Mouse (Mus musculus) olfactory bulb, adult 2 months (tissue): ENCODE data around the gene Tagap. TPM values are rescaled to one million over a fixed set of nuclear protein-coding genes. Genes with fewer than 3 reads are reported as not detected.
"Not testable (repeated sequence)": the region's sequence is repeated elsewhere in the genome, so short reads cannot be mapped to it uniquely, and the experiment has no call there.

Experiments used
- H3K27ac ChIP-seq: fragments of 200-500 bp; 2 replicates; pipeline ENCODE4 v1.5.1; 2012; ENCODE audit warnings: low read depth, low read length; ENCODE audit not compliant: insufficient read depth
- H3K4me1 ChIP-seq: fragments of 200-500 bp; 2 replicates; pipeline ENCODE4 v1.6.1; 2012; ENCODE audit warnings: low read length; ENCODE audit not compliant: control insufficient read depth, insufficient read depth
- H3K4me3 ChIP-seq: fragments of 200-500 bp; 2 replicates; pipeline ENCODE4 v1.5.1; 2012; ENCODE audit warnings: mild to moderate bottlenecking, low read depth, low read length, moderate library complexity; ENCODE audit not compliant: insufficient read depth
- CTCF ChIP-seq: fragments of 200-500 bp; IDR thresholded peaks from 2 replicates; pipeline ENCODE4 v1.5.1; 2012; ENCODE audit warnings: low read depth, mild to moderate bottlenecking, low read length, moderate library complexity; ENCODE audit not compliant: insufficient read depth
- POLR2A ChIP-seq: fragments of 200-500 bp; IDR thresholded peaks from 2 replicates; pipeline ENCODE4 v1.6.1; 2012; ENCODE audit warnings: mild to moderate bottlenecking, low read depth, low read length, moderate library complexity; ENCODE audit not compliant: insufficient read depth
- WGBS: fragments of 180-500 bp; shearing (Covaris S2); methylation state at CpG from one replicate; pipeline ENCODE4 v1.1.7; 2018; 5-methylcytosine and 5-hydroxymethylcytosine counted together
- polyA plus RNA-seq: library from polyadenylated mRNA; stranded (reverse); fragments of >200 nt; gene quantifications from 2 replicates; pipeline ENCODE4 v1.2.4, GENCODE M21; 2012; ENCODE audit warnings: low replicate concordance; ENCODE audit not compliant: missing spikeins, insufficient read depth, insufficient read length

The Tagap gene
- polyA plus RNA-seq, 1 experiment, result not detected

DNA sequence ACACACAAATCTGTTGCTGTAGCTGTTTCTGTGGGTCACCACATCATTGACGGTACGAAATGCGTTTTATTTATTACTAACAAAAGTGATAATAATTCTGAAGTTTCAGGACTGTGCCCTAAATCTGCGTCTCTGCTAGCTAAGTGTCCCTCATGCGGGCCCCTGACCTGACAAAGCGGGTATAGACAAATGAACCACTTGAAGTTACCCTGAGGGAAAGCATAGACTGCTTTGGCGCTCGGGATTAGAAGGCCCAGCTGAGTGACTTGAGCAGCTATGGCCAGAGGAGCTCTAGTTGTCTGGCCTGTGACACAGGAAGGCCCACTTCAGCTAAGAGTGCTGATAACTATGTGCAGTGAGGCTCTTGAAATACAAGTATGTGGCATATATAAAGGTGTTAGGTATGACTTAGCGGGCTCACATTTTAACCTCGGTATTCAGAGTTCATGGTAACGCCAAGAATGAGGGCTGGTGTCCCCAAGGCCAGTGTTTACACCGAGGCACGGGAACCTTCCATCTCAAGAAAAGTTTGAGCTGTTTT is 1.5 kb upstream of the Tagap start:
- no peak for TF ChIP-seq POLR2A
- no peak for TF ChIP-seq CTCF
- H3K4me3 ChIP-seq, result no peak overlapping the region
- no peaks in the 10 kb centered on the region for H3K4me1 ChIP-seq
- 92% methylated on average over 13 of the region's 13 CpGs for WGBS
- no peak overlapping the region for H3K27ac ChIP-seq

DNA sequence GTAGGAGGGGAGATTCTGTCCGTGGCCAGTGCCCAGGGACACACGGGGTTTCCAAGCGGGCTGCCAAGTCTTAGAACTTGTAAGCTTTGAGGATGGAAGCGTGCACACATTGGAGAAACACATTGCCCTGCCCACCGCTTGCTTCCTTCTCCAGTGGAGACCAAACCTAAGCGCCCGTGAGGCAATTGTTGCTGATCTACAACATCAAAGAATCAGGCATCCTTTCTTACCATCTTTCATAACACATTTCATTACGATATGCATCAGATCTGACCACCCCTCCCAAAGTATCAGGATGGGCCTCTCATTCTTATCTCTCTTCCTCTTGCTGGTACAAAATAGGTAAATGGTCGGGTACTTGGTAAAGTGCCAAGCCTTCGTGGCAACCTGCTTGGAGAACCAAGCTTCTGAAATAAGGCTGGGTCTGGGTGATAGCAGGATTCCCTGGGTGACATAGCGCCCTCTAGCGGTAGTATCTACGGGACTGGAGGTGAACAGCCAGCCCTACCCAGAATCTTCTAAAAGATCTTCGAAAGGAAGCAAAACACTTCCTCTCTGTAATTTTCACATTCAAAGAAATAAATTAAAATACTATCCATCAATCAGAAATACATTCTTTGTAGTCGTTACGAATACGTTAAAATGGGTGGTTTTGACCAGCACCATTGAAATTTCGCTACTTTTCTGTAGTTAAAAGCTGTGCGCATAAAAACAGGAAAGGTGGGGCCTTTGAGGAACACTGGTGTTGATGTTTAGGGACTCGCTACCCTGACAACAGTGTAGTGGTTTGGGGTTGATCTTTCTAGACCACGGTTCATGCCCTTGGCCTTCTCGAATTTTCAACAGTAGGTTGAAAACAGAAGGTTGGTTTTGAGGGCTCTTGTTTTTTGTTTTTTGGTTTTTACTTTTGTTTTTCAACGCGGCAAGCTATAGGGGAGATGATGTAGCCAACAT is 2.1 kb downstream of the Tagap start:
- WGBS, result 64% methylated on average over 24 of the region's 24 CpGs
- TF ChIP-seq POLR2A (no peak), CTCF (no peak)
- Histone ChIP-seq H3K27ac (no peak overlapping the region), H3K4me3 (no peak overlapping the region), H3K4me1 (peaks cover 3% of the 10 kb centered on the region; the same call in 1 of the 2 replicates)

DNA sequence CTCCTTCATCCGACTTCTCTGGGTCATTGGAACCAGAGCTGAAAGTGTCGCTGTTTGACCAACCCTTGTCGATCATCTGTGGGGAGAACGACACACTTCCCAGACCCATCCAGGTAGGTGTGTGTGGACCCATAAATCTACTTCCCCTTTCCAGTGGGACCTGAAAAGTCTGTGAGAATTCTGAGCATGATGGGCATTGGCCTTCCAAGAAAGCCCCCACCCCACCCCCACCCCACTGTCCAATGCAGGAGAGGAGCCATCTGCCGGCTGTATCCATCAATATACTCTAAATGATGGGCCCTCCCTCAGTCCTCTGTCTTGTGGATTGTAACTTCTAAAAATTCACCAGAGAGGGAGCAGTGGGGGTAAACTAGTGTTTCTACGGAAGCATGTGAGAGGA is 2.9 kb downstream of the Tagap start:
- H3K4me1 ChIP-seq, result peaks cover 3% of the 10 kb centered on the region; the same call in 1 of the 2 replicates
- TF ChIP-seq CTCF, result no peak
- TF ChIP-seq POLR2A, result no peak
- H3K27ac ChIP-seq, result no peak overlapping the region
- 85% methylated on average over 6 of the region's 6 CpGs for WGBS
- H3K4me3 ChIP-seq, result no peak overlapping the region

GRCm38 (mm10) chr17:7929279-7929678 is 3.5 kb downstream of the Tagap start:
- Histone ChIP-seq H3K4me1 (peaks cover 3% of the 10 kb centered on the region; the same call in 1 of the 2 replicates), H3K27ac (no peak overlapping the region), H3K4me3 (no peak overlapping the region)
- 36% methylated on average over 8 of the region's 8 CpGs for WGBS
- TF ChIP-seq CTCF (no peak), POLR2A (no peak)

DNA sequence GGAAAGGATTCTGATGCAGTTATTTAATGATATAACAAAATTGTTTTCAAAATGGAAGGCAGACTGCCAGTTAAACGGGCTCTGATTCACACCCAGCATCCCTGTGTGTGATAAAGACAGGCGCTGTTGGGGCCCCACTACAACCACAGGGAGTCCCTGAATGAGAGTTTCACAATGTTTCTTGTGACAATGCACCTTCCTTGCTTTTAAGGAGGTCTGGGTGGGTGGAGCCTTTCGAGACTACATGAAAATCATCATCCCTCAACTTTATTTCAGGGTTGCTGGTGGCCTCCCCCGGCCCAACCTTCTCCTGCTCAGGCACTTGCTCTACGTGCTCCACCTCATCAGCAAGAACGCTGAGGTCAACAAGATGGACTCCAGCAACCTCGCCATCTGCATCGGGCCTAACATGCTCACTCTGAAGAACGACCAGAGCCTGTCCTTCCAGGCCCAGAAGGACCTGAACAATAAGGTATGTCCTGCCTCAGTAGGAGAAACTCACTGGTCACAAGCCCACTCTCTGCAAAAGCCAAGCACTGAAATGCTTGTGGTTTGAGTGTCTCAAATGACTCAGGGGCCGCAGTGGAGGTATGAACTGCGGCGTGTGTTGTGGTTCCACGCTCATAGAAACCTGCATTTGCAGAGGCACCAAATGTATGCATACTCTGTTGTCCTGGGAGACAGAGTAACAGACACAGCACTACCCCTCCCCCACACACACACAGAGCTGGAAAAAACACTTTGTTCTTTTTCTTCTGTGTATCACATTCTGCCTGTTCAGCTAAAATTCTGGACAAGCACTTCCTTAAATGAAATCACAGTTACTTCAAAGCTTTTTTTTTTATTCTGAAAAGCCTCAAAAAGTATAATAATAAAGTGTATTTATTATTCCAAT is 5.5 kb downstream of the Tagap start:
- Histone ChIP-seq H3K4me1 (peaks cover 3% of the 10 kb centered on the region; the same call in 1 of the 2 replicates), H3K4me3 (no peak overlapping the region), H3K27ac (no peak overlapping the region)
- WGBS, result 86% methylated on average over 13 of the region's 13 CpGs
- TF ChIP-seq CTCF, result no peak
- TF ChIP-seq POLR2A, result no peak

DNA sequence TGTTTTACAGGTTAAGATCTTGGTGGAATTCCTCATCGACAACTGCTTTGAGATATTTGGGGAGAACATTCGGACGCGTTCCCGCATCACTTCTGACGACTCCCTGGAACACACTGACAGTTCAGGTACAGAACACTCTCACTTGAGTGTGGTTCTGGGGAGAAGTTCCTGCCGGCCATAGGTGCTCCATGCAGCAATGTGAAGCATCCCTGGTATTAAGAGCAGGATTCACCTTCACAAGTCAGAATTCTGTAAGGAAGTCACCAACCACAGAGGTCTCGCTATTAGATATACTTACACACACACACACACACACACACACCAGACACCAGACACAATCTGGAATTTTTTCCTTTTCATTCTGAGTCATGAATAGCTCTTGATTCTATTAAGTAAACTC is 6.3 kb downstream of the Tagap start:
- H3K4me1 ChIP-seq, H3K27ac ChIP-seq, H3K4me3 ChIP-seq: not testable (repeated sequence)
- 86% methylated on average over 5 of the region's 8 CpGs for WGBS

GRCm38 (mm10) chr17:7939640-7940039 is 13.8 kb downstream of the Tagap start:
- 41% methylated on average over 8 of the region's 8 CpGs for WGBS
- H3K4me3 ChIP-seq, result no peak overlapping the region
- no peak for TF ChIP-seq POLR2A
- TF ChIP-seq CTCF, result no peak
- no peak overlapping the region for H3K27ac ChIP-seq
- no peaks in the 10 kb centered on the region for H3K4me1 ChIP-seq

DNA sequence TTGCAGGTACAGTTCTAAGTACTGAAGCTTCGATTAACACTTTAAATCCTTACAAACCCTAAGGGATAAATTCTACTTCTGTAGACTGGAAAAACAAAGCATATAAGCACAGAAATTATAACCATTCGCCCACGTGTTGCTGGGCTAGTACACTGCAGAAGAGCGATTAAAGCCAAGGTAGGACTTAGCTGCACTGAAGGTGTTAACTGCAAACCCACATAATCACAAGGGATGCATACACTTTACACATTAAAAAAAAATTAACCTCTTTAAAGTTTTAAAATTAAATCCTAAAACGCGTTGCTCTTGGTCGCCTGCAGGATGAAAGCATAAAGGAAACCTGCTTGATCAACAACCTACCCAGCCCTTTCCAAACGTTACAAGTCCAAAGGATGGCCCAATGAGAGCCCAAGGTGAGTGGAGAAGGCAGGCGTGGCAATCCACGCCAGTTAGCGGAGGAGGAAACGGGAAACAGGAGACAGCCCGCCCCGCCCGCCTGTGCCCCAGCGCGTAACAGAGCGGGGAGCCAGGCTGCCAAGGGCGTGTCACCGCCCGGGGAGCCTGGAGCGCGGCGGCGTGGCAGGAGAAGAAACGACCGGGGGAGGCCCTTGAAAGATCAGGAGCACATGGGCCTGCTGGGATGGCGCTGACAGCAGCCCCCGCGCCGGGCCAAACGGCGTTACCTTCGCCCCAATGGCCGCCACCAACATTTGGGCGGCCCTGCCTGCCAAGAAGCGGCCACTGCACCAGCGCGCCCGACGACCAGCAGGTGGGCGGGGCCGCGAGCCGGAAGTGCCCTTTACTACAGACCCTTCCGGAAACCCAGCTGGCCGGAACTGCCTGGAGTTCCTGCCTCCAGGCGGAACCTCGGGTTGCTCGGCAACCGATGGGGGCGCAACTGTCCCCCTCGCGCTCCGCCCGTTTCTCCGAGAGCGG is 19.6 kb downstream of the Tagap start, which contains the start of gene Rsph3a:
Gene Rsph3a (plus strand): TSS at position 498 of the 936 bp plus-strand sequence.
- H3K4me3 ChIP-seq, result peak within 1 kb of the TSS; percentile 80
- TF ChIP-seq POLR2A, result 0 out of 2 replicates have a peak, but pooled peaks have one; percentile 37
- peak within 1 kb of the TSS; percentile 54; the same call in 1 of the 2 replicates for H3K27ac ChIP-seq
- WGBS, result 3% methylated on average over 58 of the region's 58 CpGs
- H3K4me1 ChIP-seq, result not testable (repeated sequence)

DNA sequence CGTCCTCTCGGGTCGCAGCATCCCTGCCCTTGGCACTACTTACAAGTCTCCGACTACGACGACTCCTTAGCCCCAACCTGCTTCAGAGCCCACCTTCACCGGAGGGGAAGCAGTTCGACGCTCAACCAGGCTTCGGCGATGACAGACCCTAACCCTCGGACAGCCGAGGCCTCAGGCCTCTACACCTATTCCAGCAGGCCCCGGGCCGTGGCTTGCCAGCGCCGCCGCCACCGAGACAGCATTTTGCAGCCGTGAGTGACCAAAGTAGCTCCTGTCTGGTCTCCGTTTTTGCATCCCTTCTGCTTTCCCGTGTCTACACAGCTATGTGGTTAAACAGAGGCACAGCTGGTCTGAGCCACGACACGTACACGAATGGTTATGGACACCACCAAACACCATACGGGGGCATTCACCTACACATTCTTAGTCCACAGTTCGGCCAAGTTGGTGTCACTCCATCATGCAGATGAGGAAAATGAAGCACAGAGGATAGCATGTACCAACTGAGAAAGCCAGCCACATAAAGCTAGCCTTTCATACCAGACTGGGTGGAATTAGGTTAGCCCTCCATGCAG is 20.3 kb downstream of the Tagap start:
- H3K4me3 ChIP-seq, result peak overlapping the region; percentile 80
- H3K4me1 ChIP-seq, result not testable (repeated sequence)
- H3K27ac ChIP-seq, result 0 out of 2 replicates have a peak overlapping the region, but pooled peaks have one; percentile 54
- whole genome bisulfite sequencing, result 0% methylated on average over 19 of the region's 27 CpGs

DNA sequence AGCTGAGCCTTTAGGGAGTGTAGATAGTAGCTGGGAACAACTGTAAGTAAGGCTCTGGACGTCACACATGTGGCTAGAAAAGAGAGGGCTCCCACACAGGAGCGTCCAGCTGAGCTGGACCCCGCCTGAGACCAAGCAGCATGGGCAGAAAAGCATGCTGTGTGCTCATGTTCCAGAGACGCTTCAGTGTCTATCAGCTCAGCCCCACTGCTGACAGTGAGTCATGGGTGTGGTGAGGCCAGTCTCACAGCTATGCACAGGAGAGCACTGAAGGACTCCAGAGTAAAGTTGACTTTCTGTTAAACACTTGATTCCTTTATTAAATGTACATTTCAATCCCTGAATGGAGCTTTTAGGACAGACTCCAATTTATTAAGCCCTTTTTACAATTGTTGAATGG is 25.5 kb downstream of the Tagap start:
- not testable (repeated sequence) for H3K4me1 ChIP-seq, H3K27ac ChIP-seq, H3K4me3 ChIP-seq
- no CpG with 5 or more reads among the region's 4 CpGs for WGBS

GRCm38 (mm10) chr17:7957242-7957641 is 31.4 kb downstream of the Tagap start:
- H3K27ac ChIP-seq, H3K4me1 ChIP-seq, H3K4me3 ChIP-seq: not testable (repeated sequence)
- 86% methylated on average over 9 of the region's 9 CpGs for WGBS
